Mouse (Mus musculus) CH12.LX (cell line): Measurements from ENCODE around the gene Vac14.

ENCODE experiments used
- CTCF ChIP-seq, 2 experiments: IDR thresholded peaks in 1 of 2; conservative IDR thresholded peaks in 1 of 2; 2 replicates each; pipeline ENCODE4 v1.5.1; 2011 to 2012; ENCODE audit warnings: low read depth in 2 of 2, low read length in 2 of 2, improper control_type of control experiment in 1 of 2, inconsistent platforms in 1 of 2, mild to moderate bottlenecking in 1 of 2, moderate library complexity in 1 of 2
- EP300 ChIP-seq: IDR thresholded peaks from 2 replicates; pipeline ENCODE4 v1.6.1; 2011; ENCODE audit warnings: low read length, improper control_type of control experiment
- JUND ChIP-seq: conservative IDR thresholded peaks from 2 replicates; pipeline ENCODE4 v1.6.1; 2011; ENCODE audit warnings: low read depth, low read length, improper control_type of control experiment
- MAFK ChIP-seq: IDR thresholded peaks from 2 replicates; pipeline ENCODE4 v1.6.1; 2011; ENCODE audit warnings: low read length, improper control_type of control experiment; ENCODE audit not compliant: insufficient replicate concordance
- MAZ ChIP-seq: IDR thresholded peaks from 2 replicates; pipeline ENCODE4 v1.6.1; 2012; ENCODE audit warnings: low read depth, mild to moderate bottlenecking, inconsistent platforms, low read length, improper control_type of control experiment, moderate library complexity
- MYC ChIP-seq: IDR thresholded peaks from 2 replicates; pipeline ENCODE4 v1.6.1; 2011; ENCODE audit warnings: low read depth, mild to moderate bottlenecking, improper control_type of control experiment, low read length
- NRF1 ChIP-seq: IDR thresholded peaks from 2 replicates; pipeline ENCODE4 v1.6.1; 2014; ENCODE audit warnings: low read depth, mild to moderate bottlenecking, inconsistent platforms, low read length, improper control_type of control experiment, moderate library complexity
- POLR2A ChIP-seq: IDR thresholded peaks from 2 replicates; pipeline ENCODE4 v1.6.1; 2011; ENCODE audit warnings: low read depth, mild to moderate bottlenecking, improper control_type of control experiment, low read length
- TBP ChIP-seq: conservative IDR thresholded peaks from 2 replicates; pipeline ENCODE4 v1.6.1; 2011; ENCODE audit warnings: low read depth, low read length, improper control_type of control experiment
- ZMIZ1 ChIP-seq: IDR thresholded peaks from 2 replicates; pipeline ENCODE4 v1.6.1; 2012; ENCODE audit warnings: low read depth, mild to moderate bottlenecking, inconsistent platforms, low read length, improper control_type of control experiment

- TF ChIP-seq MAZ (no peak), CTCF (conservative IDR thresholded peaks at IDR 0.05 in 1 of 2, IDR thresholded peaks at IDR 0.05 in 1 of 2; ENCODE audit: low read depth in 2 of 2, low read length in 2 of 2) (no peak), POLR2A (no peak), EP300 (no peak), MYC (no peak), NRF1 (no peak), JUND (no peak), TBP (no peak), MAFK (no peak), ZMIZ1 (no peak)
Measured at GRCm38 (mm10) chr8:110764671-110765070, 146.3 kb downstream of the Vac14 start.
